Mouse (Mus musculus) cerebellum, adult 11-12 months (tissue): ENCODE results near the gene Csf1.
"Not testable (repeated sequence)": the region's sequence is repeated elsewhere in the genome, so short reads cannot be mapped to it uniquely, and the experiment has no call there.

Experiments
- DNase-seq: peaks from one replicate; pipeline ENCODE4 v3.0.0; 2022

Csf1 gene

DNA sequence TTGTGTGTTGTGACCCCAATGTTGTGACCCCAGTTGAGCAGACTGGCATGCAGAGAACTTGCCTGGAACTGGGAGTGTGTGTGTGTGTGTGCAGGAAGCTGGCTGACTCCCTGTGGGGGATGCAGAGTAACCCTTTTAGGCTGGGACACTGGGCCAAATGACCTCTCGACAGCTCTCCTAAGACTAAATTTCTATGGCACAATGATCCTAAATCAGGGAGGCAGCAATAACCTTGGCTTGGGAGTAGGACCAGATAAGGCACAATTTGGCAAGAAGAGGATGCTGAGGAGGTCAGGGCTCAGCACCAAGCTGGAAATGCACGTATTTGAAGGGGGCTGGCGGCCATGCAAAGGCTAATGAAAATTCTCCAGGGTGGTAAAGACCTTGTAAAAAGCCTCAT is 14.2 kb downstream of the Csf1 start:
- DNase-seq = no peak

DNA sequence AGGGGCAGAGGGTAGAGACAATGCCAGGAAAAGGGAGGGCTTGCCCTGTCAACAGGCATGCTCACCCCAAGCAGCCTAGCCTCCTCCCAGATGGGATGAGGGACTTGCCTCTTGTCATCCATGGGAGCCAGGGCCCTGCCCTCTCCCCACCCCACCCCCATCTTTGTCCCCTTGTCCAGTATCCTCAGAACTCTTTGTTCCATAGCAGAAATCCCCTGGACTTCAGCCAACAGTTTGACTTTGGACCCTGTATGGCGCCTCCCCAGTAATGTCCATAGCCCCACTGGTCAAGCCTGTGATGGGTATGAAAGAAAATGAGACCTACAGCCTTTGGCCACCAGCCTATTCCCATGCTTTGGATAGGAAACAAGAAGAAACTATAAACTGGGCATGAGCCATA is 16.6 kb downstream of the Csf1 start:
- DNase-seq = no peak

DNA sequence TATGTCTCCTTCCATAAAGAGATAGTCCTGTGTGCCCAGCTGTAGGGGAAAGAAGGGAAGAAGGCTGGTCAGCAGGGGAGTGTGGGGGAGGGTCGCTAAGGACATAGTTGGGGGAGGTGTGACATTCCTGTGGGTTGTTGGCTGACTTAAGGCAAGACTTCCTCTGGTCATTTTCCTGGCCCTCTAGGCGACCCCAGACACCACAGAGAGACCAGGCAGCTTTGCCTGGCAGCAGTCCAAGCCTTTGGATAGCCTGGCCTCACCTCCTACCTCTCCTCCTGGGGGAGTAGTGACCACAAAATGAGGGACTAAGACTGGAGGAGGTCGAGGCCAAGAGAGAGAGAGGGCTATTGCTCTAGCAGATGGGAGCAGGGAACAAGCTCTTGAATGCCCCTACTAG is 17.2 kb downstream of the Csf1 start:
- DNase-seq = no peak

GRCm38 (mm10) chr3:107742071-107742710 is 18.1 kb downstream of the Csf1 start:
- DNase-seq = no peak

DNA sequence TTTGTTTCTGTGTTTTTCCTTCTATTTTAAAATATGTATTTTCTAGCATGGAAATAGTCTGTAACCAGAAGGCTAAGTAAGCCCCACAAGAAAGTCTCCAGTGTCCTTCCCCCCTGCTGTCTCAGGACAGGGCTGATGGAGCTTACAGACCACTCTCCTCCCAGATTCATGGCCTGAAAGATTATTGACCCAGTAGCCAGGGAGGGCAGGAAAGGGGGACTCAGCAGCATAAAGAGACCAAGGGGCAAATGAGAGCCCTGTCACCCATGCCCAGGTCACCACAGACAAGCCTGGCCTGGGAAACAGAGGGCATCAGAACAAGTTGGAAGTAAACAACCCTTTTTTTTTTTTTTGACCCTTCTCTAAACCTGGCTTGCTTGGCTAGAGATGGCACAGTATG is 18.9 kb downstream of the Csf1 start:
- no peak for DNase-seq

GRCm38 (mm10) chr3:107740578-107741207 is 19.6 kb downstream of the Csf1 start:
- no peak for DNase-seq

DNA sequence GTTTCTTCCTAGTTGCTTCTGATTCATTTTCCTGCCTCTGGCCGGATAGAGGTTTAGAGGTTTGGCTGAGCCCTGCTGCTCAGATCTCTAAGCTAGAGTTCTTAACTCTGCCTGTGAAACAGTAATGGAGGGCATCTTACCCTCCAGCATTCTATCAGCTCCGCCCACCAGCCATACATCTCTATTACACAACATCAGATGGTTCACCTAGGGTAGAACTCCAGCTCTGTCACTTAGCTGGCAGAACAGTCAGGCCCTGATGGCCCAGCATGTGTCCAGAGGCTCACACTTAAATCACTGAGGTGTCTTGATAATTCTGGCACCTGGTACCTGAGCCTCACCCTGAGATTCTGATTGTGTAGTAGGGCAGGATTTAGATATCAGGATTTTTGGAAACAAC is 20.3 kb downstream of the Csf1 start:
- DNase-seq = no peak

DNA sequence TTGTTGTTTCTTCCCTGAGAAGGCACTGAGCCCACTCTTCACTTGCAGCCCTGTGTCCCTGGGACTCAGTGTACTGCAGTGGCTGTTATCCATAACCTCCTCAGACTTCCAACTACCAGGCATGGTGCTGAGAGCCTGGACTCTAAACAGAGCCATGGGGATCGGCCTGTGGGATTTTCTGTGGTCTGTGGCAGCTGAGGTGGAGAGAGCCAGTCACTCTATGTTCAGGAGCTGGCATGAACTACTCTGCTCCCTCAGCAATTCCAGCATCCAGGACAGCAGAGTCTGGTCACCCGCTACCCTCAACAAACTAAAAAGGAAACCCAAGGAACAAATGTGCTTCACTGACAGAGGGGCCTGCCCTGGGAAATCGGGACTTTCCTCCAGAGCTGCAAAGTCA is 20.8 kb downstream of the Csf1 start:
- no peak for DNase-seq

- DNase-seq = no peak
Observed at GRCm38 (mm10) chr3:107738620-107739019, 21.6 kb downstream of the Csf1 start.

GRCm38 (mm10) chr3:107737609-107738190 is 22.6 kb downstream of the Csf1 start:
- no peak for DNase-seq

- not testable (repeated sequence) for DNase-seq
Observed at GRCm38 (mm10) chr3:107735620-107736019, 24.6 kb downstream of the Csf1 start.

DNA sequence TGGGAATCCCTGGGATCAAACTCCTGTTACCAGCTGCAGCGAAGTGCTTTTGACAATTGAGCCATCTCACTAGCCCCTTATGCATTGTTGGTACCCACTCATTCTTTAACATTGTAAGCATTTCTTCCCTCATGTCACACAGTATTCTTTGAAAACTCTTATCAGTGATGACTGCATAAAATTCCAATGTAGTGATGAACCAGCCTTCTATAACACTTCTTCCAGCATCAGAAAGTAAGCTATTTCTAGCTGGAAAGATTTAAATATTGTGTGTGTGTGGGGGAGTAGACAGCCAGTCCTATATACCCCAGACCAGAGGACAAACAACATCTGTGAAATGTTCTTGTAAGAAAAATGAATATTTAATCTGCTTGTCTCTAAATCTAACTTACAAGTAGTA is 26.9 kb downstream of the Csf1 start:
- DNase-seq = no peak

GRCm38 (mm10) chr3:107730236-107730635 is 30.0 kb downstream of the Csf1 start:
- no peak for DNase-seq

DNA sequence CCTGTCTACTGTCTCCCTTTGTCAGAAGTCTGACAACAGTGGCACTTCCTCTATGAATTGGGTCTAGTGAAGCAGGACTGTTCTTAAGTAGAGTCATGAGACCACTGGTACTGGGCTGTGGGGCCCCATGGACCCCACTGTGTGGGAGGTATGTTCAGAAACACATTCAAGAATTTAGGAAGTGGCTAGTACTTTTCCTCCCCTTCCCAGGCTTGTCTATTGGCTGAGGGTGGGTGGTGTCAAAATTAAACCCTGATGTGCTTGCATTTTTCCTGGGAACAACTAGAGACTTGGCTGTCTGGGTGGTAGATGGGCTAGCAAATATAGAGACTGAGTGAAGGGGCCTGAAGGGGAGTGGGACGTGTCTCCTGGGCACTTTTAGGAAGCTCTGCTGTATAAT is 31.8 kb downstream of the Csf1 start:
- no peak for DNase-seq

- no peak for DNase-seq
Observed at GRCm38 (mm10) chr3:107715971-107716370, 44.3 kb downstream of the Csf1 start.

DNA sequence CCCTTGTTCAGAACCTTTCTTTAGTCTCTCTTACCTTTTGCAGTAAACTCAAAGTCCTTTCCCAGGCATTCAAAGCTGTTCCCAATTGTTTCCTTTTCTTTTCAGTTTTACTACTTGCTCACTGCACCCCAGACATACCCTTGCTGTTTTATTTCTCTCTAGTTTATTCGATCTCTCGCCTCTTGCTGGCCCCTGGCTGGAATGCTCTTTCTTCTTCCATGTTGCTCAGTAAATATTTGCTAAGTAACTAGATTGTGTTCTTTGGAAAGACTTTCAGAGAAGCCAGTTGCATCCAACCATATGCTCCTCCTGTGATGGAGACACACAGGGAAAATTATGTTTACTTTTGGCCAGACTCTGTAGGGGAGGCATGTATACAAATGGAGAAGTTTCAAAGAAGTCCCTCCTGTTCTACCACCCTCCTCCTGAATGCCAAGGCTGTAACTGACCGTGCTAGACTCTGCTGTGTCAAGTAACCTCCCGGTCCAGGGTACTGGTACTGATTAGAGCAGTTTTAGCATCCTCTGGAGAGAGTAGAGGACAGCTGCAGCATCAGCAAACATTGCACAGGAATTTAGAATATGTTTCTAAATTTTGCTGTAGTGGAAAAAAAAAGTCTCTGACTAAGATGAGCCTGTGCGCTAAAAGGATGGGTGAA is 45.9 kb downstream of the Csf1 start:
- no peak for DNase-seq

- no peak for DNase-seq
Observed at GRCm38 (mm10) chr3:107712081-107712480, 48.2 kb downstream of the Csf1 start.

DNA sequence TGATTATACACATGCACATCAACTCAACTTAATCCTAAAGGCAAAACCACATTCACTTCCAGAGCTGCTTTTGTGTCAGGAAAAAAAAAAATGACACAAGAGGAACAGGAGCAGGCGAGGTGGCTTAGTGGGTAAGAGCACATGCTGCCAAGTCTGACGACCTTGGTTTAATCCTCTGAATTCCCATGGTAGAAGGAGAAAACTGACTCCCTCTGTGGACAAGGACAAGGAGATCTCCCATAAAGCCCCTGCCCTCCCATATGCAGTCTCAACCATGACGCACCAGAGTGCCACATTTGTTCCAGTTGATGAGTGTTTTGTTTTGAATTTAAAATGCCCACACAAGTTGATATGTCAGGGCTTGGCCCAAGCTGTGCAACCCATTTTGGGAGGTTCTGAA is 51.1 kb downstream of the Csf1 start:
- no peak for DNase-seq

DNA sequence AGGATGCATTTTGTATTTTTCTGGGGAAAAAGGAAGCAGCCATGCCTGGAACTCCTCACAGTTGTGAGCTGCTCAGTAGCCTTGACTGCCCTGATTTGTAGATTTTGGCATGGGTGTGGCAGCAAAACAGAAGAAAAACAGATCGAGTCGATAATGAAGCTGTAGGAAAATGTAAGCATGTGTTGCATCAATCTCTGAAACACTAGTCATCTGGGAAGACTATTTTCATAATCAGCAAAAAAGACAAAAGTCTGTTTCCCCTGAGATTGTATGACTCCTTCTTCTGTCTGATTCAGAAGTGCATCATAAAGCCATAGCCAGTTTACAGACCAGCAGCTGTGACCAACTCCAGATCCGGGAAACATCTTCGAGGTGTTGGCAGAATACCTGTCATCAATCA is 53.0 kb downstream of the Csf1 start:
- no peak for DNase-seq

- DNase-seq = no peak
Observed at GRCm38 (mm10) chr3:107706164-107706563, 54.1 kb downstream of the Csf1 start.

DNA sequence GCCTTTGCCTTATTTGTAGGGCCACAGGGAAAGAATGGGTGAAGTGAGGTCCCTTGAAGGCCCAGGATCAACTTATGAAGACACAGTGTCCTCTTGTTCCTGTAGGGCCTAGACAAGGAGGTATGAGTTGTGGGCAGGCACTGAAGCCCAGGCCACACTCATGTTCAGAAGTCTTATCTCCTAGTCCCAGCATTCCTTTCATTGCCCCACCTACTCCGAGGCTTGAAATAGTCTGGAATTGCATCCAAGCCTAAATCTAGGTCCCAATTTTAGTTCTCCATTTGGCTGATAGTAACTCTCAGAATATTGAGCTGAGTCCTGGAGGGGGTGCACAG is 55.9 kb downstream of the Csf1 start:
- no peak for DNase-seq

- DNase-seq = no peak
Observed at GRCm38 (mm10) chr3:107703675-107704370, 56.4 kb downstream of the Csf1 start.

GRCm38 (mm10) chr3:107701767-107702394 is 58.4 kb downstream of the Csf1 start:
- DNase-seq = no peak
